Mouse (Mus musculus) embryonic fibroblast, embryonic 13.5 days (primary cell): ENCODE results near the gene Atg4d.

Experiments used
- CTCF ChIP-seq: IDR thresholded peaks from 2 replicates; pipeline ENCODE4 v1.5.1; 2011; ENCODE audit warnings: mild to moderate bottlenecking, control low read depth, low read length, moderate library complexity, borderline replicate concordance; ENCODE audit not compliant: insufficient read depth
- POLR2A ChIP-seq: IDR thresholded peaks from 2 replicates; pipeline ENCODE4 v1.6.1; 2011; ENCODE audit warnings: low read depth, mild to moderate bottlenecking, control low read depth, low read length, moderate library complexity

GRCm38 (mm10) chr9:21237368-21238003 is 27.6 kb upstream of the Atg4d start:
- TF ChIP-seq CTCF (no peak), POLR2A (no peak)
